Mouse (Mus musculus) stomach, embryonic 16.5 days (tissue): Measurements from ENCODE around the gene Apba2. TPM values are rescaled to one million over a fixed set of nuclear protein-coding genes. Genes with fewer than 3 reads are reported as not detected.

ENCODE experiments used
- ATAC-seq: fragments of 200-750 bp; cut with Nextera tagmentation; 2 replicates; pipeline ENCODE4 v1.8.0; 2017; ENCODE audit warnings: moderate number of reproducible peaks, moderate TSS enrichment; ENCODE audit not compliant: insufficient read depth, low FRiP score
- H3K27ac ChIP-seq: fragments of 300-500 bp; sonication (generic); 2 replicates; pipeline ENCODE4 v1.5.1; 2014; ENCODE audit warnings: low read length
- H3K27me3 ChIP-seq: fragments of 300-500 bp; sonication (generic); 2 replicates; pipeline ENCODE4 v1.6.1; 2014; ENCODE audit warnings: low read length, control low read depth, mixed read lengths; ENCODE audit not compliant: control insufficient read depth, insufficient read depth
- H3K36me3 ChIP-seq: fragments of 300-500 bp; sonication (generic); 2 replicates; pipeline ENCODE4 v1.6.1; 2014; ENCODE audit warnings: low read length; ENCODE audit not compliant: control insufficient read depth, insufficient read depth
- H3K4me1 ChIP-seq: fragments of 300-500 bp; sonication (generic); 2 replicates; pipeline ENCODE4 v1.6.1; 2014; ENCODE audit warnings: low read length, control low read depth, mixed read lengths; ENCODE audit not compliant: control insufficient read depth, insufficient read depth
- H3K4me2 ChIP-seq: fragments of 300-500 bp; sonication (generic); 2 replicates; pipeline ENCODE4 v1.6.1; 2014; ENCODE audit warnings: low read depth, low read length, mixed read lengths
- H3K4me3 ChIP-seq: fragments of 300-500 bp; sonication (generic); replicated peaks from 2 replicates; pipeline ENCODE4 v1.5.1; 2014; ENCODE audit warnings: mild to moderate bottlenecking, low read length
- H3K9ac ChIP-seq: fragments of 300-500 bp; sonication (generic); 2 replicates; pipeline ENCODE4 v1.6.1; 2014; ENCODE audit warnings: low read length
- H3K9me3 ChIP-seq: fragments of 300-500 bp; sonication (generic); replicated peaks from 2 replicates; pipeline ENCODE4 v1.6.1; 2016; ENCODE audit warnings: low read length, control low read depth; ENCODE audit not compliant: control insufficient read depth
- WGBS: fragments of 180-500 bp; shearing (Covaris S2); extraction: QIAGEN DNeasy Blood & Tissue Kit; methylation state at CpG from one replicate; pipeline ENCODE4 v1.1.7; 2014; 5-methylcytosine and 5-hydroxymethylcytosine counted together
- polyA plus RNA-seq: library from polyadenylated mRNA; unstranded; fragments of >200 nt; fragmentation: Nextera tagmentation; extraction: Ambion mirVana; gene quantifications from 2 replicates; pipeline ENCODE4 v1.2.1, GENCODE M21; 2015

Apba2 gene
- polyA plus RNA-seq = 5.8 and 6.7 TPM in 2 replicates

DNA sequence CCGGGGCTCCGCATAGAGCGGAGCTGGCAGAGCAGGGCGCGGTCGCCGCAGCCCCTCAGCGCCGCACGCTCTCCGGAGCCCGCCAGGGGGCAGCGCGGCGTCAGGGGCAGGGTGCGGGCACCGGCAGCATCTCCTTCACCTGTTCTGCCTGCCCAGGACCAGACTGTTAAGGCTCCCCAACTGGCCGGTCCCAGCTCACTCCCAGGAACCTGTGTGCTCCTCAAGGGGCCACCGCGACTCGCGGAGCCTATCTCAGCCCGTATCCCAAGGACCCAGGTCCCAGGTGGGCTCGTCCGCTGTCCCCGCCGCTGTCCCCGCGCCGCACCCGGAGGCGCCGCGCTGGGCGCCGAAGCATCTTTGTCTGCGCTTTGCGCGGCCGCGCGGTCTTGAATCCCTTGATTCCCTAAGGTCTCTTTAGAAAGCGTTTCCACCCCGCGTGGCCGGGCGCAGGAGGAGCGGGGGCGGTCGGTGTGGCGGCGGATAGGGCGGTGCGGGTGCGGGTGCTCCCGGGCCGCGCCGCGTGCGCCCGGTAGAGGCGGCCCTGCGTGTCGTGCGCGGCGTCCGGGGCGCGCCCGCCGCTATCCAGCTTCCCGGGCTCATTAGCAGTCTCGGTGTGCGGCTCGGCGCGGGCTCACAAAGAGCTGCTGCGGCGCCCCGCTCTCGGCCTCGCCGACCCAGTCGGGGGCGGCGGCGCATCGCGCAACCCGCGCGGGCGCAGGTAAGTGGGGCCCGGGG, at the start of gene Apba2:
TSS of gene Apba2 (plus strand) at position 171 of the 735 bp plus-strand sequence.
- under 1% methylated on average over 79 of the region's 96 CpGs for WGBS
- Histone ChIP-seq H3K27me3 (peaks cover 38% of the 10 kb centered on the region), H3K4me2 (peak within 1 kb of the TSS; percentile 92), H3K4me3 (peak within 1 kb of the TSS; percentile 58), H3K9ac (peak within 1 kb of the TSS; percentile 69), H3K27ac (no peak within 1 kb of the TSS), H3K36me3 (no peaks in the 10 kb centered on the region), H3K4me1 (no peaks in the 10 kb centered on the region), H3K9me3 (no peaks in the 10 kb centered on the region)
- peak; percentile 68 for ATAC-seq

DNA sequence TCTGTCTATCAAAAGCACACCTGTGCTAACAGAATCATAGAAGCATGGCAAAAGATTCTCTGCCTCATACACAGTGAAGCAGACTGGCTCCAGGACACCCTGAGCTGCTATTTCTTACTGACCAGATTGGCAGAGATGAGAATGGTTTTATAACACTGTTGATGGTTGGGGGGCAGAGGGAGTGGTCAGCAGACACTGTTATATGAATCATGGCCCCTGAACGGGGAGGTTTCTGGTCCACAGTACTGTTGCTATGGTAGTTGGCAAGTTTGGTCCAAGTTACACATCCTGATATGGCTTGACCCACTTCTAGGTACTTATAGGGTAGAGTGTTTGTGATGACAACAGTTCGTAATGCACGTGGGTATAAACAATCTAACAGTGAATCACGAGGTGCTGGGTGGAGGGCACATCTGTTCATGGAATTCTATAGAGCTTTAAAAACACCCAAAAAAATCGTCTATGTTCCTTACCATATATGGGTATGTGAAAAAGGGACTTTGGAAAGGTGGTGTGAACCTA, 49.6 kb upstream of the Apba2 start:
- H3K9ac ChIP-seq = no peak overlapping the region
- no peaks in the 10 kb centered on the region for H3K36me3 ChIP-seq
- H3K4me2 ChIP-seq = no peak overlapping the region
- no peak overlapping the region for H3K27ac ChIP-seq
- no peaks in the 10 kb centered on the region for H3K9me3 ChIP-seq
- H3K27me3 ChIP-seq = no peaks in the 10 kb centered on the region
- ATAC-seq = no peak
- no peak overlapping the region for H3K4me3 ChIP-seq
- WGBS = 69% methylated on average over 5 of the region's 5 CpGs
- no peaks in the 10 kb centered on the region for H3K4me1 ChIP-seq

DNA sequence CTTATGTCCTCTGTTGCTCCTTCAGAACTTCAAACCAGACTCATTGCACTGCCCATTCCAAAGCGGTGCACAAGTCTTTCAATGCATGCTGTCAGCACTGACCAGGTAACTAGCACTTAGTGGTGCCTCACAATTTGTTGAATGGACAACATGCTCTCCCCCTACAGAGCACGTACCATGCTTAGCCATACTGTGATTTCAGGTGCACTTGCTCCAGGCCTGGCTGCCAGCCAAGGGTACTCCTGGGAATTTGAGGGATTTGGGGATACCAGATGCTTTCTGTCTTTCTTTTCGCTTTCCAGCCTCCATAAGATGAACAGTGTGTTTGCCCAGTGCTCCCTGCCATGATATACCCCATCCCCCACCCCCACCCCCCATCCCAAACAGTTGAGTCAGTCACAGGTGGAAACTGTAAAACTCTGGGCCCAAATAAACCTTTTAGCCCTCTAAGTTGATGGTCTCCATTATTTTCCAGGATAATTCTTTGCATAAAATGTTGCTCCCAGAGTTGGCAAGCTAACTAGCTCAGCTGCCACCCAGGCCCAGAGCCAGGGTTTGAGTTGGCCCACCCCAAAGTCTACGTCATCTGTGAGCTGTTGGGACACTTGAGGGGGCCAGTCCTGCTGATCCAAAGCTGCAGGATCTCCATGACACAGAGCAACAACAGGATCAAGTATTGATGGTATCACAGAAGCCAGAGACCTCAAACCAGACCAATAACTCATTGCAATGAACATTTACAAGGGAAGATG, 48.9 kb upstream of the Apba2 start:
- Histone ChIP-seq H3K36me3 (no peaks in the 10 kb centered on the region), H3K27me3 (no peaks in the 10 kb centered on the region), H3K27ac (no peak overlapping the region), H3K4me1 (no peaks in the 10 kb centered on the region), H3K4me2 (no peak overlapping the region), H3K9ac (no peak overlapping the region), H3K9me3 (no peaks in the 10 kb centered on the region), H3K4me3 (no peak overlapping the region)
- WGBS = 61% methylated on average over 4 of the region's 4 CpGs
- ATAC-seq = no peak

DNA sequence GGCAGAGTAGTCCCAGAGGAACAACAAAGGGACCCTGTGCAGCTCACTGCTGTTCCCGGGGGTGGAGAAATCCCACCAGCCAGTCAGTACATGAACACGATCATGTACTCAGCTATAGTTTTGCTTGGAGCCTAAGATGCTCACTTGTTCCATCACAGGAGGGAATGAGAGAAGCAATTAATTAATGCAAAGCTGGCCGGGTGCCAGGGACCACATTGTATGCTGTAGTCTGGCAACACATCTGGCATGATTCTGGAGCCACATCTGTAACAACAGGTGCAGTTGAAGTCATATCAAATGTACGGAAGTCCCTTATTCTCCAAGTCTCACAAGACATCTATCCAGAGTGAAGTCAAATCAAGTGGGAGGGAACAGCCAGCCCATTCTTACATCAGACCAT, 45.3 kb upstream of the Apba2 start:
- no peak overlapping the region for H3K9ac ChIP-seq
- 77% methylated on average over 4 of the region's 4 CpGs for WGBS
- H3K4me1 ChIP-seq = no peaks in the 10 kb centered on the region
- H3K9me3 ChIP-seq = no peaks in the 10 kb centered on the region
- H3K4me3 ChIP-seq = no peak overlapping the region
- no peaks in the 10 kb centered on the region for H3K27me3 ChIP-seq
- no peak for ATAC-seq
- H3K36me3 ChIP-seq = no peaks in the 10 kb centered on the region
- no peak overlapping the region for H3K4me2 ChIP-seq
- H3K27ac ChIP-seq = no peak overlapping the region

DNA sequence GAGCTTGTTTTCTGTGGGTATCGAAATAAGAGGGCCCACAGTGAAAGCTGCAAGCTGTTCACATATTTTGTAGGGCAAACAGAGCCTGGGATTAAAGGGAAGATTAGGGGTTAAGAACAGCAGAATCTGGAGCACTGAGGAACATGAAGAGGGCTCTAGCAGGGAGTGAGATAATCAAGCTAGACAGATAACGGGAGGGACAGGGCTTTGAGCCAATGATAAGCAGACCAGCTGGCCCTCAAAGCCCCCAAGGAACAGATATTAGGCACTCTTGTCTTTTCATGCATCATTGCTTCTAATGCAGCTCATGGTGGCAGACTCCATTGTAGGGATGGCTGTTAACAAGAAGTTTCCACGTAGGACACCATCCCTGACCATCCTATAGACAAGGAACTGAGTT, 44.8 kb upstream of the Apba2 start:
- H3K9ac ChIP-seq = no peak overlapping the region
- H3K4me2 ChIP-seq = no peak overlapping the region
- H3K4me1 ChIP-seq = no peaks in the 10 kb centered on the region
- no peak overlapping the region for H3K27ac ChIP-seq
- no peaks in the 10 kb centered on the region for H3K36me3 ChIP-seq
- 78% methylated on average over 3 of the region's 3 CpGs for WGBS
- no peaks in the 10 kb centered on the region for H3K9me3 ChIP-seq
- ATAC-seq = no peak
- H3K27me3 ChIP-seq = no peaks in the 10 kb centered on the region
- no peak overlapping the region for H3K4me3 ChIP-seq

DNA sequence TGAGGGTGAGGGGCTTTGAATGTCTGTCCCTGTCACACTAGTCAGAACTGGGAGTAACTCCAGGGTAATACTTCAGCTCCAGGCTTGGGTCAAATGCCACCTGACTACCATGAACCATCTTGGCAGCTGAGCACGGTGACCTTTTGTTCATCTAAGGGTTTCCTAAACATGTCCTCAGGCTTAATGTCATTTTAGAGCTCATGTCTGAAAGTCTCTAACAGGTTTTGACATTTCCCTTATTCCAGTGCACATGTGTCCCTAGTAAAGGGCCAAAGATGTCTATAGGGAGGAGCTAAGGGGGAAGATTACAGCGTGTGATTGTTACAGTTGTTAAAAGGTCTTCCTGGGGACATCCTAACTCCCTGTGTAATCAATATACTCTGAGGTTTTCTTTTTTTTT, 43.7 kb upstream of the Apba2 start:
- Histone ChIP-seq H3K9me3 (no peaks in the 10 kb centered on the region), H3K9ac (no peak overlapping the region), H3K4me3 (no peak overlapping the region), H3K4me1 (no peaks in the 10 kb centered on the region), H3K4me2 (no peak overlapping the region), H3K27ac (no peak overlapping the region), H3K36me3 (no peaks in the 10 kb centered on the region), H3K27me3 (no peaks in the 10 kb centered on the region)
- no peak for ATAC-seq
- 89% methylated on average over 2 of the region's 2 CpGs for WGBS

DNA sequence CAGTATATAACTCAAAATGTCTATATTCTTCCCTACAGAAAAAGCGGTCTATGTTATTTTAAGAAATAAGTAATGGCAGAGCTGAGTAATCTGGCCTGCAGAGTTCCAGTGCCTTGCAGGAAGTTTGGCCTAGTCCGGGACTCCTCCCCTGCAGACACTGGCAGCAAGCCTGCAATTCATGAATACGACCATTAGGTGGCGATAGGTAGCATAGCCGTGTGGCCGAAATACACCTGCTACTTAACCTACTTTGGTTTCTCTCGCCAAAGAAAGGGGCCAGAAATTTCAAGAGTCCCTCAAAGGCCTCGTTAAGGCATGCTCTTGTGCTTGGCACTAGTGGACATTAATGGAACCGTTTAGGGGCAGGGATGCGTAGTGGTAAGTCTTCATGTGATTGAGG, 4.1 kb upstream of the Apba2 start:
- no peak for ATAC-seq
- no peak overlapping the region for H3K4me2 ChIP-seq
- H3K27ac ChIP-seq = no peak overlapping the region
- no peaks in the 10 kb centered on the region for H3K36me3 ChIP-seq
- peaks cover 19% of the 10 kb centered on the region for H3K27me3 ChIP-seq
- no peaks in the 10 kb centered on the region for H3K4me1 ChIP-seq
- WGBS = 30% methylated on average over 10 of the region's 10 CpGs
- no peaks in the 10 kb centered on the region for H3K9me3 ChIP-seq
- H3K4me3 ChIP-seq = no peak overlapping the region
- no peak overlapping the region for H3K9ac ChIP-seq

DNA sequence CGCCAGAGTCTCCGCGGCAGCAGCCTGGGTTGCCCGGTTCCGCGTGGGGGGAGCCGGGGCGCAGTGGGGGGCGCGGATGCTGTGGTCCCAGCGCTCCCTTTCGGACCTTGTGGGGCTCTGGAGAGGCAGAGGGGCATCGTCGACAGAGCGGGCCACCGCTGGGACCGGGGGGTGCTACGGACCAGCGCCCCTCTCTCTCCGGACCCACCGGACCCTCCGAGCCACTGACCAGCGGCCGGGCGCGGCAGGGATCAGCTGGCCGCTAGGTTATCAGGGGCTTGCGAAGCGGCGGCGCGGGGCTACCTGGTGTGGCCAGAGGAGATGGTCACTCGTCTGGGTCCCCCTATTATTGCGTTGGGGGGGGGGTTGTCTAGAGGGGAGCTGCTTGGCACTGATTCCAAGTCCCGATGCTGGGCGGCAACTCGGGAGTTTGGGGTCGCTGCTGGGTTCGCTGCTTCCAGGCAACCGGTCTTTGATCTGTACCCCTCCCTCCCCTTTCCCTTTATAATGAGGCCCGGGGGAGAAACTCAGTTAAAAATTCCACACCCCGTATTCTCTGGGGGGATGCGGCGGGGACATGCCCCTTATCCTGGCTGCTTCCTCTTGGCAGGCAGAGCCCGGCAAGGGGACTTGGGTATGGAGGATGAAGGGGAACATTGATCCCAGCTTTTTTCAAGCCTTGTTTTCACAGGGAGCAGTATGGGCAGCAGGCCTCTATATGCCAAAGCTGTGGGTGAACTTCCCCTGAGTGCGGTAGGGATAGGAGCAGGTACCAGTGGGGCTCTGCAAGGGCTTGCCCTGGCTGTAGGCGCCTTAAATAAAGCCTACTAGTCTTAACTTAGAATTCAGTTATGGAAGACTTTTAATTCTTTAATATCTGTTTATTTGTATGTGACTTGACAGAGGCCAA, 1.0 kb downstream of the Apba2 start:
- H3K4me3 ChIP-seq = peak overlapping the region; percentile 58

More for the DNA sequence above, 1.0 kb downstream of the Apba2 start:
- Histone ChIP-seq H3K9ac (peak overlapping the region; percentile 69), H3K4me1 (no peaks in the 10 kb centered on the region), H3K4me2 (peak overlapping the region; percentile 92), H3K36me3 (no peaks in the 10 kb centered on the region), H3K27me3 (peaks cover 38% of the 10 kb centered on the region), H3K27ac (no peak overlapping the region), H3K9me3 (no peaks in the 10 kb centered on the region)
- ATAC-seq = peak; percentile 8; the same call in 1 of the 2 replicates
- 3% methylated on average over 38 of the region's 47 CpGs for WGBS
